Mouse (Mus musculus) frontal cortex, adult (tissue): ENCODE results near the gene Dnlz.

ENCODE experiments used
- ATAC-seq: cut with Nextera tagmentation; 2 replicates; pipeline ENCODE4 v1.9.2; 2017; ENCODE audit warnings: mild to moderate bottlenecking, moderate library complexity, mixed read lengths; ENCODE audit not compliant: low TSS enrichment

Gene Dnlz

DNA sequence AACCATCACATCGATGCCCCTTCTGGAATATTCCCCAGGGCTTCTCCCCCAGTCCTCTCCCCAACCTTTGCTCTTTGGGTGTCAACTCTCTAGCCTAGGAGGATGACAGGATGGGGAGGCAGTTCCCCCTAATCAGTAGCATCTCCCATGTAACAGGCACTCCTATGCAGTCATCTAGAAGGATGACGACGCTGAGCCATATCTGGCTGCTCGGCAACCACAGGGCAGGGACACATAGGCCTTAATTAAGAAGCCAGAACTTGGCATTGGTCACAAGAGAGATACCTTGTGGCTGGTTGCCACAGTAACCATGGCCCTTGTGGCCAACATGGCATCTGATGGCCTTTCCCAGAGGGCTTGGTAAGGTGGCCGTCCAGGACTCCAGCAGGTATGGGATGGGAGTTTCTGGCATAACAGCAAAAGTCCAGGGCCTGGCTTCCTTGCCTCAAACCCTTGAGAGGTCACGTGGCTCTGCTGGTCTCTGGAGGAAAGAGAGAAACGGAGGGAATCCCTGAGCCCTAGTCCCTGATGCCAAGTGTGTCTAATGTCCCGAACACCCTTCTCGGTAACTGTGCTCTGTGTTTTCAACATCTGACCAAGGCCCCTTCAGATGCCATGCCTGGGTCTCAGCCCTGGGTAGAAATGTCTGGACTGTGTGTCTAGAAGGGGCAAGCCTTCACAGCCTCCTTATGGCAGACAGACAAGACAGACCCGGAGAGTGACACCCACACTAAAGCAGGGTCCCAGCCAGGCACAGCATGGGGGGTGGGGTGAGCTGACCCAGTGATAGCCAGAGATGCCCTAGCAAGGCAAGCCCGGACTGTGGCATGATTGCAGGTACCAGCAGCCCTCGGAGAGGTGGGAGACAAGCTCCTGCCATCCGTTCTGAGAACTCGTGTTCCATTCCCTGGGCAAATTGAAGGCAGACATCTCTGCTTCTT lies 31.4 kb downstream of the Dnlz start:
- ATAC-seq = no peak

DNA sequence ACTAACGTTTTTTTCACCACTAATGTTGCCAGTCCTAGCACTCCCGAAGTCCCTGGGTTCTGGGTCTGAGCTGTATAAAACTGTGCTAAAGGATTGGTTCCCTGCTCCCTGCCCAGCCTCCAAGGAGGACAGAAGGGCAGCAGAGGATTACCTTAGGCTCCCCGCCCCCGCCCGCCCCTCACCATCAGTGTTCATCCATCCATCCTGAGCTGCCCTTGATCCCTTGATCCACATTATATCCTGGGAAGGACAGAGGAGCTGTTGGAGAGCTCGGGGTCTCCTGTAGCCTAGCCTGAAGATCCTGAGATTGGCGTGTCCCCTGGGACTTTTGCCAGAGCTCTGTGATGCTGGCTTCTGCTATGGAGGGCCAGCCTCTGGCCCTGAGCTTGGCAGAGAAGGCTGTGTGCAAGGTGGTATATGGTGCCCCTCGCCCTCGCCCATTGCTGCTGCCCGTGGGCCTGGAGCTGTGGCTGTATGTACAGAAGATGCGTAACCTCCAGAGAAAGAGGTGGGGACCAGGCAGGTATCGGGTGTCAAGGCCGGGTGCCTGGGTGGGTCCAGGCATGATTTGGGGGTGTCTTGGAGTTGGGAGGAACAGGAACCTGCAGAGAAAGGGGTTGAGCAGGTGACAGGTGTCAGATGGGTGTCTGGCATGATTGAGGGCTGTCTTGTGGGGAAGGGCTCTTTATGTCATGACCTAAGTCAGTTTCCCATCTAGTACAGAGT lies 32.2 kb downstream of the Dnlz start:
- ATAC-seq = no peak

DNA sequence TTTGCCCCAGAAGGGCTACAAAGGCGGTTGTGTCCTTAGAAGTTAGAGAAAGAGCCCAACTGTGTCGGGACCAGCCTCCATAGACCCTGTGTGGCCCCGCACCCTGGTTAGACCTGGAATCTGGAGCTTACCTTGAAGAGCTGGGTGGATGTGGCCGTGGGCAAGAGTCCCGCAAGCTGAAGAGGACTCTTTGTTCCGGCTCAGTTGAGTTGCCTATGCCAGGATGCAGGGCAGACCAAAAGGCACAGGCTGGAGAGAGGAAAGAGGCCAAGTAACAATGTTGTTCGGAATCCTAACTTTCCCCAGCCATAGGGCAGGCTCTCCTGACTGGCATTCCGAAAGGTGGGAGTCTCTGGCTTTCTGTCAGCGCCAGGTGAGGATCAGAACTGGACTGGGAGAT lies 32.8 kb downstream of the Dnlz start:
- ATAC-seq = no peak

DNA sequence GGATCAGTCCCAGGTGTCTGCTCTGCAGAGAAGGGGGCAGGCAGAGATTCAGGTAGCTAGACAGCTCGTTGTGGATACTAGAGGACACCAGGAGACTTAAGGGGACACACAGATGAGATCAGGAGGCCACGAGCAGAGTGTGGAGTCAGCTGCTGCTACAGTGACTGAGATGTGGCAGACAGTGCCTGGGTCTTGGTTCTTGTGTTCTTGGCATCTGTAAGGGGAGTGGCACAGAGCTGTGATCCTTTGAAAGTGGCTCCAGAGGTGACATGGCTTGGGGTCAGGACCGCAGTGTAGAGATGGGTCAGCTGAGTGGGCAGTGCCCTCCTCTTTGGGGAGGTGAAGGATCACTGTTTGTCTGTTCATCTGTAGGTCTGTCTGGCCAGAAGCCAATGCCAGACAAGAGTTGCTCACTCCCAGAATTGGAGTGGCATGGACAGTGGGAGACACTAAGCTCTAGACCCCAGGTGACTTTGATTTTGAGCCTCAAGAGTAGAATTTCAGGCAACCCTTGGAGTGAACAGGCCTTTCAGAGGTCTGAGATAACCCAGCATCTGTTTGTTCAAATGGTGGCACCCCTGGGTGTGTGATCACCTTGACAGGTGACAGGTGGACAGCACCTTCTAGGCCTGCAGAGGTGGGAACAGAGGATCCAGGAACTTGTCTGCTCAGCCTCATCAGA lies 33.8 kb downstream of the Dnlz start:
- ATAC-seq = no peak

DNA sequence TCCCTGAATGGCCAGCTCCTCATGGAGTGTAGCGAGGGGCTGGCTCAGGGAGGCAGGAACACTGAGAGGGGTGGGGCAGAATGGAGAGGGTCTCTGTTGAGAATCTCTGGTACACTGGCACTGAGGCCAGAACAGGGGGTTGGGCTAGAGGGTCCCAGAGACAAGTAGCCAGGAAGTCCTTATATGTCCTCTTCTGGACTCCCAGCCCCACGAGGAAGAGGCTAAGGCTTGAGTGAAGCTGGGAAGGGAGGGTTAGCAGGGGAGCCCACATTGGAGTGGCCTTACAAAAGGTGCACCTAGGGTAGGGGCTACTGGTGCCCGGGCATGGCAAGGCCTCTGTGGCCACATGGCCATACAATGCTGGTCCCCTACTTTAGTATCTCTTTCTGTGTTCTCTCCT lies 34.5 kb downstream of the Dnlz start:
- ATAC-seq = no peak

DNA sequence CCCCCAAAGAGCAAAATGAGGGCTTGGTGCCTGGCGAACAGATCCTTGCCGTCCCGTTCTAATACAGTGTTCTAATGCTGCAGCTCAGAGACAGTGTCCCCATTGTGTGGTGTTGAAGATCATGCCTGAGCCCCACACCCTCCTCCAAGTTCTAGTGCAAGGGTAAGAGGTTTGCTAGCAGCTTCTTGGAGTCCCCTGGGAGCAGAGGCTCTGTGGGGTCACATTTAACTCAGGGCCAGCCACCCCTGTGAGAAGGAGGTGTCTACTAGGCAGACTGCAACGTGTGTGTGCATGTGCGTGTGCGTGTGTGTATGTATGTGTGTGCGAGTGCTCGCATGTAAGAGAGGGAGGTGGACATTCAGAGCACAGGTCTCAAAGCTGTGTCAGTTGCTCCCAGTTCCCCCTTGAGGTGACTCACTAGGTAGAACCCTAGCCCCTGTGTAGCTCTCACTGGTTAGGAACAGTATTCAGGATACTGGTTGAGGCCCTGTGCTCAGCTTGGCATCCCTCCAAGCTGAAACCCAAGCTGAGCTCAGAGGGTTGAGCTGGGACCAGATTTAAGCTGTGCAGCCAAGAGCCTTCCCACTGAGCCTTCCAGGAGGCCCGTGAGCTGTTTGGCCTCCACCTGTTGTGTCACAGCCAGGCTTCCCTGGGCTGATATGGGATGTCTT lies 35.2 kb downstream of the Dnlz start:
- ATAC-seq = no peak

DNA sequence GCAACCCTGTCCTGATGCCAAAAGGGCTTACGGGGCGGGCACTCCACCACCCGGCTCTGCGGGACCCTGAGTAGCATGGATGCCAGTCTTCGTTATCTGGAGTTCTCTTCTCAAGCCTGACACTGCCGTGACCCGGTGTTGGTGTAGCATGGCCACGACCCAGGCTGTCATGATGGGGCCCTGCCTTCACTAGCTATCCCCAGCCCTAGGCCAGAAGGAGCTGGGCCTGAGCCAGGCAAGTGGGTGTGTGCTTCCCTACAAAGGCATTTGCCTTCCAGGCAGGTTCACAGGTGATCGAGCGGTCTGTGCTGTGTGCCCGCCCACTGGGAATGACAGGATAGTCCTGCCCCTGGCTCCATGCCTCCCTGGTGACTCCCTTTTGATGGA lies 36.0 kb downstream of the Dnlz start:
- no peak for ATAC-seq

DNA sequence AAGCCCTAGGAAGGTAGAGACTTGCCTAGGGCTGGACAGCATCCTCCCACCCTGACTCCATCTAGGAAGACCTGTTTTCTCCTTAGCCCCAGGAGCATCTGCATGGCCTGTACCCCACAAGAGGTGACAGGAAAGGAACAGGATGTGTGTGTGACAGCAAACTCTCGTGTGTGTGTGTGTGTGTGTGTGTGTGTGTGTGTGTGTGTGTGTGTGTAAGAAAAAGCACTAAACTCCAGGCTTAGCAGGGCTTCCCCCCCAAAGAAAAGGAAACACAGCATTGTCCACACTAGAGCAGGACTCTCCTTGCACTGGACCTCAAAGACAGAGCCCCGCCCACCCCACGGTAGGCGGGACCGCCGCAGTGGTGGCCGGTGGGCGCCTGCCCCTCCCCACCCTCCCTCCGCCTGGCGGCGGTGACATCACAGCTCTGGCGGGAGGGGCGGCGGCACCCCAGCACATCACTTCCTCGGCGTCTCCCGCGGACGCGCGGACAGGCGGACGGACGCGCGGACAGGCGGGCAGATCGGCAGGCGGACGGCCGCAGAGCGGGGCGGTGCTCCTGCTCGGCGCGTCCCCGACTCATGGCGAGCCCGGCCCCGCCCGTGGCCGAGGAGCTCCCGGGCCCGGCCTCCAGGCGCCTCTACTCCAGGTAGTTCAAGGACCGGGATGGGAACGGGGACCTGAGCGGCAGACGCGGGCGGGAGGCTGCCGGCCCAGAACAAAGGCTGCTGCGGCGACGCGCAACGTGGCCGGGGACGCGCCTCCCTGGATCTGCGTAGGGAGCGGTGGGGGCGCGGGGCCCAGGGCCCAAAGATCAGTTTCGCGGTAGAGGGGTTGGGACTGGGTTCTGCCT lies 36.6 kb downstream of the Dnlz start, which contains the start of gene Gpsm1:
Gpsm1 (plus strand) TSS at position 444 of the 853 bp plus-strand sequence.
- ATAC-seq = peak; percentile 59

DNA sequence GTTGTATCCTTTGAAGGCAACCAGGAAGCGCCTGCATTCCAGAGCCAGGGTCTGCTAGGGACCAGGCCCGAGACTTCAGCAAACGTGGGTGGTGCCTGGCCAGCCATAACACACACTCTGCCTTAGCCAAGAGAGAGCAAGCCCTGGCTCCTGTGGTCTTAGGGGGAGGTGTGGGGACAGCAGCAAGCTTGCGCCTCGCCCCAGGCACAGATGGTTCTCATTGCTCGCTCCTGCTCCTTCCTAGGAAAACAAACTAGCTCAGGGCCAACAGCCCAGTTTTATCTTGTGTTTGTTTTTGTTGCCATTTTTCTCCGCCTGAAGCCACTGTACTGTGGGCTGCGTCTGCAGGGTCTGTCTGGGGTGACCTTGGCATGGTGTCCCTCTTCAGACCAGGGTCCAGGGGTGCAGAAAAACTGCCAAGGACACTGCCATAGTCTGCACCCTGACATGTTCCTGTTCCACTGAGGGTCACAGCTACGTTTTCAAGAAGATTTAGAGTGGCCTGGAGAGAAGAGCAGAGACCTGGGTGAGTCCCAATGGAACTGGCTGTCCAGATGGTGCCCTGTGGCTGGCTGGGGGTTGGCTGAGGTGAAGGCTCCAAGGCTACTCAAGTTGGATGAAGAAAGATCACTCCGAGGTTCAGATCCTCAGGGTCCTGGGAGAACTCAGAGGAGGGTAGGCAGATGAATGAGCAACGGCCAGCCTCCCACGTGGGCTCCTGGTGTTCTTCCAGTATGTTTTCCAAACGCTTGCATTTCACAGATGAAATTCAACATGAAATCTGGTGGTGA lies 37.4 kb downstream of the Dnlz start:
- ATAC-seq = no peak

DNA sequence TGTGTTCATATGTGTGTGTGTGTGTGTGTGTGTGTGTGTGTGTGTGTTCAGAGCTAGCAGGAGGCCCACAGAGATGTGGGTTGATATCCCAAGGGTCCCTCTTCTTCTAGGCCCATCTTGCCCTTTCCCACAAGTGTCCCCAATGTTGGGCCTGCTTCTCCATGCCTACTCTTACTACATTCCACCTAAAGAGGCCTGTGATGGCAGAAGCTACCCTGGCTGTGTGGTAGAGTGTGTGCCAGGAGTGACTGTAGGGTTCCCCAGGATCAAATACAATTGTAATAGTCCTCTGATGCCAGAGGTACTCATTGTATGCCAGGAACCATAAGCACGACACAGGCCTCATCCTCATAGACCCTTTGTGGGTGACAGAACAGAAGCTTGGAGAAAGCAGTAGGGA lies 38.5 kb downstream of the Dnlz start:
- no peak for ATAC-seq

DNA sequence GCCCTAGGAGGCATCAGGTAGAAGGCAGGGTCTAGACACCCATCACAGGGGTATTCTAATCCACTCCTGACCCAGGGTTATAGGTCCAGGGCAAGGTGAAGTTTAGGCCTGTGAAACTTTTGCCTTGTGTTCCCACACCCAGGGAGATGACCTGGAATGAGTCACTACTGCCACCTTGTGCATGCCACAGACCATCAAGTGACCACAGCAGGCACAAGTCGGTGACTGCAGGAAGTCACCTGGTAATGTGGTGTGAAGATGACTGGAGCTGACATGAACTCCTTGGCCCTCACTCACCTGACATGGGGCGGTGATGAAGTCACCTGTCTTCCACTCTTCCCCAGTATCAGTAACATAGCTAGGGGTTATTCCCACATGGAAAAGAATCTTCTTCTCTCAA lies 39.1 kb downstream of the Dnlz start:
- ATAC-seq = no peak

DNA sequence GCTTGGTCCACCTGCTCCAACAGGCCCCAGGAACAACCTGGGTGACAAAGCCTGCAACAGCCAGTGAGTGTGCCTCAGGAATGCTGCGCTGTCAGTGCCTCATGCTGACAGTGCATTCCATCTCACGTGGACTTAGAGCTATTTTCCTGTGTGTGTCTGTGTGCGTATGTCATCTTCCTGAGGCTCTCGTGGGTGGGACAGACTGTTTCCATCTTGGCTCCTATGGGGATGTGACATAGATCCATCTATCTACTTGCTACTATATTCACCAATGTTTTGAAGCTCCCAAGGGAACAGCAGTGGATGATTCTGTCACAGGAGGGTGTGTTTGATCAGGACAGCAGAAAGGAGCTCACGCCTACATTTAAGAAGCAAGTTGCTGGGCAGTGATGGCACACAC lies 40.0 kb downstream of the Dnlz start:
- peak; percentile 32; the same call in 1 of the 2 replicates for ATAC-seq

DNA sequence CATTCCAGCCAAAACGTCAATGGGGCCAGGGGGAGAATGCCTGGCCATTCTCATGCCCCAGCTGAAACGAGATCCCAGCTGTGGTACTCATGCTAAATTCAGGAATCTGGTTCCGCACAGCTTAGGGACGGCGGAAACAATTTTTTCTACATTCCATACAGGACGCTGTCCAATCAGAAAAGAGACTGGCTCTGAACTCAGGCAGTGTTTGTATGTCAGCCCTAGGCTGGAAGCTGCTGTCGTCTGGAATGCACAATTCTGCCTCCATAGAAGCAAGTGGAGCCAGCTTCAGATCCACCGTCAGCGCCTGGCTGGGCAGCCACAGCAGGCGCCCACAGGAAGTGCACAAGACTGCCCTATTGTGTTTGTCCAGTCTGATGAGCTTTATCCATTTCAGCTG lies 42.2 kb downstream of the Dnlz start:
- 0 out of 2 replicates have a peak, but pooled peaks have one; percentile 21 for ATAC-seq

DNA sequence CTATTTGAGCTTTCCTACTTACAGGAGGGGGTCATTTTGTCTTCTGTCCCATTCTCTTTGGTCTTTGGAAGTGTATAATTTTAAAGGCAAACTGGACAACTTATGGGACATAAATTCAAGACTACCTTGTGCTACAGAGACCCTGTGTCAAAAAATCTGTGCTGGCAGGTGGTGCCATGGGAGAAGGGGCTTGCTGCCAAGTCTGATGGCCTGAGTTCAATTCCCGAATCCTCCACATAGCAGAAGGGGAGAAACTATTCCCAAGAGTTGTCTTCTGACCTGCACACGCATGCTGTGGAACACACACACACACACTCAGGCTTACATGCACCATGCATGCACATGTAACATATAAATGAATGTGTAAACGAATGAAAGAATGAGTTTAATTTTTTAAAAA lies 45.2 kb downstream of the Dnlz start:
- no peak for ATAC-seq

DNA sequence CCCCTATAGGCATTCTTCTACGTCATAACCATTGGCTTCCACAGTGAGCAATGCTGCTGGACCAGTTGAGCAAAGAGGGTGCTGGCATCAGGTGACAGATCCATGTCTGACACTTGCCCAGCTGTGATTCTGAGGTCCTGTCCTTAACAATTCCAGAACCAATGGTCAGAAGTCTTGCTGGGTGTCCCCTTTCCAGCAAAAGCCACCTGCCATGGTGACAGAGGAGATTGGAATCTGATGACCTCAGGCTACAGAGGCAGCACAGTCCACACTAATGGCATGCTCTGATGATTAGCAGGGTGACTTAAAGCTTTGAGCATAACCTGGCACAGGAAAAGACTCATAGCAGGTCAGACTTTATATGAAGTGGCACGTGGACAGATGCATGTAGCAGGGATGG lies 46.4 kb downstream of the Dnlz start:
- no peak for ATAC-seq

DNA sequence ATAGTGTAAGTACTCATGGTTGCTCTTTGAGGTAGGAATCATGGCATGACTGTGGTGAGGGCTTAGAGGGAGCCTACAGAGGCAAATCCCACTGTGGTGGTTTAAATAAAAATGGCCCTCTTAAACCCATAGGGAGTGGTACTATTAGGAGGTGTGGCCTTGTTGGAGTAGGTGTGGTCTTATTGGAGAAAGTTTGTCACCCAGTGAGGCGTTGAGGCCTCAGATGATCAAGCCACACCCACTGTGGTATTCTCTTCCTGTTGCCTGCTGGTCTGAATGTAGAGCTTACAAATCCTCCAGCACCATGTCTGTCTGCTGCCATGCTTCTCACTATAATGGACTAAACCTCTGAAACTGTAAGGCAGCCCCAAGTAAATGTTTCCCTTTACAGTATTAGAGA lies 47.2 kb downstream of the Dnlz start:
- no peak for ATAC-seq

DNA sequence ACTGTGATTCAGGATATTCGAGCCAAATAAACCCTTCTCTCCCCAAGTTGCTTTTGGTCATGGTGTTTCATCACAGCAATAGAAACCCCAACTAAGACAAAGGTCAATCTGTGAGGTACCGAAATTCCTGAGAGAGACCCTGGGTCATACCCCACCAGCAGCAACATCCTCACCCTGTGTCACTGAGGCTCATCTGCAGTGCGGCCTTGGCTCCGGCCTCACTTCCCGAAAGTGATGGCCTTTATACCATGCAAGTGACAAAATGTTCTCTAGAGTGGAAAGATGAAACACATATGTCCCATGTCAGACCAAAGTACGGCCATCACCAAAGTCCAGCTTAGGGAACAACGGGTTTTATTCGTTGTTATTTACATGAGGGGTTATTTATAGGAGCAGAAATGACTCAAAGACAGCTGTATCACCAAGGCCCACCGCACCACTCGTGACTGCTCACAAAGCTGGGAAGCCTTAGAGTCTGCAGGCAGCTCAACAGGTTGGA lies 49.9 kb downstream of the Dnlz start:
- no peak for ATAC-seq

DNA sequence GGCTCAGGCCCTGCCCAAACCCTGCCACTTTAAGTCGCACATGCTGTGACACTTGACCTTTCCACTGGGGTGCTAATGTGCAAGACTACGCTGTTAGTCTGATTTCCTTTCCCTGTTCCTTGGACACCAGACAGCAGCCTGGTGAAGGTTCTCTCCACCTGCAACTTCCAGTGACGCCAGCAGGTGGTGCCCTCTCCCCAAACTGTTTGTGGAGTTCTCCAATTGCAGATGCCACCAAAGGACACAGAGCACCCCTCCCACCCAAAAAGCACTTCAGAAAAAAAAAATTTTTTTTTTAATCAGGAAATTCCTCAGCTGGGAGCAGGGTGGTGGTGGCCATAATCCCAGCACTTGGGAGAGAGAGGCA lies 51.1 kb downstream of the Dnlz start:
- ATAC-seq = peak; percentile 53

DNA sequence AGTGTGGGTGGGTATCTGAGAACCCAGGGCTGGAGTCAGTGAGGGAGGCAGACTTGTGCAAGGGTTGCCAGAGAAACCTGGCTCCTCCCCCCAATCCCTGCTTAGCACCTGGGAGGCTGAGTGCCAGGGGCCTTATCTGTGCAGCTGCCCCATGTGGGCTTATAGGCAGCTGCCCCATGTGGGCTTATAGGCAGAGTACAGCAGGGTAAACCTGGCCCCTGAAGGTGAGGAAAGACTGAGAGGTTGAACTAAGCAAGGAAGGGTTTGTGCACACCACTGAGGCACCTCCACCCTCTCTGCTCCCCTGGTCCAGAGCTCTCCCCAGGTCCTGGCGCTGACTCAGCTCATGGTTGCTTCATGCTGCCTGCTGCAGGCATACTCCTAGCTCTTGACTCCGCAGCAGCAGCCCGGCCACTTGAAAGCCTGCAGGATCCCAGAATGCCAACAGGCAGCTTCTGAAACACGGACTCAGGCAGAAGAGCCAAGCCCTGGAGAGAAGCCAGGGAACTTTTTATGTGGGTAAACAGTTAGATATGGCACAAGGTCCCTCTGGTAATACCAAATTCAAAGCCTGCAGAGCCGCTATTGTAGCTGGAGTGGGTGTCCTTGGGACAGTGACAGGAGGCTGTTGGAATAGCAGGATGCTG lies 51.6 kb downstream of the Dnlz start:
- no peak for ATAC-seq

DNA sequence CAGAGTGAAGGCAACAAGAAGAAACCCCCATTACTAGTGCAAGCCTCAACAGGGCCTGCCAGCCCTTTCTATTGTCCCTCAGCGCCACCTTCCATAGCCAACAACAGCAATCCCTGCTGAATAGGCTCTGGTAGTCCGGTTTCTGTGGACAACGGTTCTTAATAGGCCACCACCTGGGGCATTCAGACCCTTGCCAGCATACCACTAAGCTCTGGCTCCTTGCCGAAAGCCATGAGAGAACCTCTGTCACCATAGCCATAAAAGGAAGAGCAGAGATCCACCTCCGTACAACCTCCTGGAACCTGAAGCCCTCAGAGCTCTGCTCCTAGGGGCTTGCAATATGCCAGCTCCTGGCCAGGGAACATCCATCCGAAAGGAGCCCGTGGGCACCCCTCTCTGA lies 52.6 kb downstream of the Dnlz start:
- ATAC-seq = no peak
